Mouse (Mus musculus): ENCODE results near the gene Zdhhc18. TPM values are rescaled to one million over a fixed set of nuclear protein-coding genes. Genes with fewer than 3 reads are reported as not detected.

The Zdhhc18 gene
- total RNA-seq (2014; rRNA removed; ENCODE audit: low replicate concordance) (11.4 and 21.8 TPM in 2 replicates), polyA plus RNA-seq (2015; fragmentation: Nextera tagmentation; extraction: Ambion mirVana) (1.7 and 2.3 TPM in 2 replicates)

DNA sequence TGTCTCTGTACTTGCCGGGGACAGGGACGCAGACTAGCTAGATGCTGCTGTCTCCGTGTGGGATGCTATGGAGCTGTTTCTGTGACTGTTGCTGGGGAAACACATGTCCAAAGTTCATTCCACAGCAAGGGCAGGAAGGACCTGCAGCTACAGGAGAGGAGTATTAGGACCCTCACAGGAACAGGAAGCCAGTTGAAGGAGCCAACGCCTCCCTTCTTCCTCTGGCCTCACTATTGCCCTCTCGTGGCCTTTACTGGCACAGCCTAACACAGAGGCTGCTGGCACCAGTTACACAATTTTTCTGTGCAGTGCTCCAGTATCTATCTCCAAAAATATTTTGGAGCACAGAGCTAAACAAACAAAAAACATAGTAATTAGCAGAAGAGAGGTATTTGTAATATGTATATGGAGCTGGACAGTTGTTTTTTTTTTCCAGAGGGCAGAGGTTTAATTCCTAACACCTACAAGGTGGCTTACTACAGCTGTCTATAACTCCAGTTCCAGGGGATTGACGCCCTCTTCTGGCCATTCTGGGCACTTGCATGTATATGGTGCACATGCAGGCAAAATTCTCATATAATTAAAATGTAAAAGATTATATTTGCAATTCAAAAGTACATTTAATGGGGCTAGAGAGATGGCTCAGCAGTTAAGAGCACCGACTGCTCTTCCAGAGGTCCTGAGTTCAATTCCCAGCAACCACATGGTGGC lies at the start of gene Zdhhc18:
Gene Zdhhc18, minus strand, starts transcription at position 166 of the 711 bp plus-strand sequence.
- ATAC-seq (ENCODE audit: insufficient read depth, low read depth), result peak; percentile 83
- H3K4me3 ChIP-seq (ENCODE audit: low read depth, low read length), result peak within 1 kb of the TSS; percentile 37

DNA sequence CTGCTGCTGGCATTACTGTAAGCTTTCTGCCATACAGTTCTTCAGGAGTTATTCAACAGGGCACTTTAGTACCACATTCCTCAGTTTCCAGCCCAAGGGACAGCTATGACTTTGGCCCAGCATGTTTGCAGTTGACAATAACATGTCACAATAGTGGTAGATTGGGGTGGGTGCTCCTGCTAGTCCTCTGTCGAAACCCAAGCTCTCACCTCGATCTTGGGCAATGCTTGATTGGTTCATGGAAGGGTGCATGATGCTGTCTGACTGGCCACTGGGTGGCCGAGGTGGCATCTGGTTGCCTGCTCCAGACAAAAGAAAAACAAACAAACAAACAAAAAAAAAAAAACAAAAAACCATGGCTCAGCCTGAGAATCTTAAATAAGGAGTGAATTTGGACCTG lies 45.4 kb upstream of the Zdhhc18 start:
- Histone ChIP-seq H3K36me3 (replicated peaks; ENCODE audit: control insufficient read depth, insufficient read depth, low read length) (peaks cover 83% of the 10 kb centered on the region), H3K27ac (ENCODE audit: low read depth) (no peak overlapping the region), H3K9ac (replicated peaks; ENCODE audit: low read depth, low read length) (no peak overlapping the region), H3K4me3 (ENCODE audit: low read depth, low read length) (no peak overlapping the region), H3K4me1 (ENCODE audit: control insufficient read depth, insufficient read depth) (peaks cover 15% of the 10 kb centered on the region), H3K27me3 (ENCODE audit: control insufficient read depth, insufficient read depth, low read length) (no peaks in the 10 kb centered on the region), H3K9me3 (replicated peaks; ENCODE audit: control insufficient read depth, low read length) (no peaks in the 10 kb centered on the region), H3K4me2 (ENCODE audit: low read depth, low read length) (no peak overlapping the region)
- no peak for DNase-seq (ENCODE audit: low spot score)
- WGBS, result 74% methylated on average over 3 of the region's 3 CpGs
- ATAC-seq (ENCODE audit: insufficient read depth, low read depth), result no peak
- TF ChIP-seq EP300 (IDR thresholded peaks at IDR 0.05; ENCODE audit: low read depth), result no peak
- no peak; the same call in 1 of the 2 replicates for TF ChIP-seq CTCF (IDR thresholded peaks at IDR 0.05; ENCODE audit: low read depth)

More for the DNA sequence above, at the start of gene Zdhhc18:
- 0 out of 2 replicates have a peak, but pooled peaks have one; percentile 40 for TF ChIP-seq EP300 (IDR thresholded peaks at IDR 0.05; ENCODE audit: low read depth)
- peak; percentile 82 for TF ChIP-seq CTCF (IDR thresholded peaks at IDR 0.05; ENCODE audit: low read depth)
- peak within 1 kb of the TSS; percentile 43; the same call in 1 of the 2 replicates for H3K9ac ChIP-seq (replicated peaks; ENCODE audit: low read depth, low read length)
- H3K4me2 ChIP-seq (ENCODE audit: low read depth, low read length), result peak within 1 kb of the TSS; percentile 56
- 33% methylated on average over 7 of the region's 7 CpGs for WGBS
- H3K27ac ChIP-seq (ENCODE audit: low read depth), result peak within 1 kb of the TSS; percentile 71
- 0 out of 2 replicates have a peak, but pooled peaks cover 3% of the 10 kb centered on the region for H3K9me3 ChIP-seq (replicated peaks; ENCODE audit: control insufficient read depth, low read length)
- no peaks in the 10 kb centered on the region for H3K36me3 ChIP-seq (replicated peaks; ENCODE audit: control insufficient read depth, insufficient read depth, low read length)
- H3K27me3 ChIP-seq (ENCODE audit: control insufficient read depth, insufficient read depth, low read length), result no peaks in the 10 kb centered on the region
- DNase-seq (ENCODE audit: low spot score), result peak; percentile 84
- H3K4me1 ChIP-seq (ENCODE audit: control insufficient read depth, insufficient read depth), result no peaks in the 10 kb centered on the region

DNA sequence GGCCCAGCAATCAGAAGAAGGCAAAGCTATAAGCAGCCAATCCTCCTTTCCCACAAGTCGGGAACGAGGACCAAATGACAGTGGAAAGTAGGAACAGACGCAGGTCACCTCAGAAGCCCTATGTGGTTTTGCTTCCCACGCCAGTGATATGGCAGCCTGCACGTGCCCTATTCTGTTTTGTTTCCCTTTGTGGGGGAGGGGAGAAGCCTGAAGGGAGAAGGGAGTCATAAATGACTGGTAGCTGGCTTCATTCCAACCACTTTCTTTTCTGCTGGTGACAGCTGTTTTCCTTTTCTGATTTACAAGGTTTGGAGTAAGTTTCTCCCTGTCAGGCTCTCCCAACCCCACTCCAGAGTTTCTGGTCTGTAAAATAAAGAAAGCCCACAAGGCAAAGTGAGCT lies 40.3 kb upstream of the Zdhhc18 start:
- Histone ChIP-seq H3K4me1 (ENCODE audit: control insufficient read depth, insufficient read depth) (peaks cover 22% of the 10 kb centered on the region), H3K36me3 (replicated peaks; ENCODE audit: control insufficient read depth, insufficient read depth, low read length) (peaks cover 100% of the 10 kb centered on the region), H3K9ac (replicated peaks; ENCODE audit: low read depth, low read length) (no peak overlapping the region), H3K27ac (ENCODE audit: low read depth) (peak overlapping the region; percentile 8; the same call in 1 of the 2 replicates), H3K4me3 (ENCODE audit: low read depth, low read length) (no peak overlapping the region), H3K4me2 (ENCODE audit: low read depth, low read length) (no peak overlapping the region), H3K27me3 (ENCODE audit: control insufficient read depth, insufficient read depth, low read length) (no peaks in the 10 kb centered on the region), H3K9me3 (replicated peaks; ENCODE audit: control insufficient read depth, low read length) (no peaks in the 10 kb centered on the region)
- TF ChIP-seq EP300 (IDR thresholded peaks at IDR 0.05; ENCODE audit: low read depth), result peak; percentile 50; the same call in 1 of the 2 replicates
- TF ChIP-seq CTCF (IDR thresholded peaks at IDR 0.05; ENCODE audit: low read depth), result no peak
- peak; percentile 52 for DNase-seq (ENCODE audit: low spot score)
- ATAC-seq (ENCODE audit: insufficient read depth, low read depth), result peak; percentile 69; the same call in 1 of the 2 replicates
- 8% methylated on average over 5 of the region's 5 CpGs for WGBS

DNA sequence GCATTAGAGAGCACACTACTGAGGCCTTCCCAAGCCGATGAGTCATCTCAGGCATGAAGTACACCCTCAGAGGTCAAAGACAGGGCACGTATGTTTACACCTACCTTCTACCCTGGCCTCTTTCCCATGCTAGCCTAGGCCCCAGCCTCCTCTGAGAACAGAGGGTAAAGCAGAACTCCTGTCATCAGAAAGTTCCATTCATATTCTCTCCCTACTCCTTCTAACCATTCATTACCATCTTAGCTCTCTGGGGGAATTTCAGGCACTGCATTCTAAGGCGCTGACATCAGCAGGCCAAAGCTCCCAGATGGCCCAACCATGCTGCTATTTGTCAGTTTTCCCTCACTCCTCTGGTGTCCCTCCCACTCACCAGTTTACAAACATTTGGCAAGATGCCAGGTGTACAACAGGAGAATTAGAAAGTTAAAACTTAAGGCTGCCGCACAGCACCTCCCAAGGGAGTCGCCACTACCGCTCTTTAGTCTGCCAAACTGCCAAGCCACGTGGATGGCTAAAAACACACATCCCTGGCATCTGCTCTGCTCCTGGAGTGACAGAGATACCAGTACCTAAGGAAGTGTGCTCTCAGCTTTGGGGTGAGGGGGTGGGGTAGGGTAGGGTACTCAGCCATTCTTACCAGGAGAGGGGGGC lies 38.6 kb upstream of the Zdhhc18 start:
- no peak for TF ChIP-seq EP300 (IDR thresholded peaks at IDR 0.05; ENCODE audit: low read depth)
- Histone ChIP-seq H3K4me1 (ENCODE audit: control insufficient read depth, insufficient read depth) (peaks cover 22% of the 10 kb centered on the region), H3K27me3 (ENCODE audit: control insufficient read depth, insufficient read depth, low read length) (no peaks in the 10 kb centered on the region), H3K4me2 (ENCODE audit: low read depth, low read length) (no peak overlapping the region), H3K9ac (replicated peaks; ENCODE audit: low read depth, low read length) (no peak overlapping the region), H3K9me3 (replicated peaks; ENCODE audit: control insufficient read depth, low read length) (no peaks in the 10 kb centered on the region), H3K4me3 (ENCODE audit: low read depth, low read length) (no peak overlapping the region), H3K36me3 (replicated peaks; ENCODE audit: control insufficient read depth, insufficient read depth, low read length) (peaks cover 100% of the 10 kb centered on the region), H3K27ac (ENCODE audit: low read depth) (peak overlapping the region; percentile 66)
- WGBS, result 16% methylated on average over 7 of the region's 7 CpGs
- DNase-seq (ENCODE audit: low spot score) (peak; percentile 58), ATAC-seq (ENCODE audit: insufficient read depth, low read depth) (peak; percentile 79)

DNA sequence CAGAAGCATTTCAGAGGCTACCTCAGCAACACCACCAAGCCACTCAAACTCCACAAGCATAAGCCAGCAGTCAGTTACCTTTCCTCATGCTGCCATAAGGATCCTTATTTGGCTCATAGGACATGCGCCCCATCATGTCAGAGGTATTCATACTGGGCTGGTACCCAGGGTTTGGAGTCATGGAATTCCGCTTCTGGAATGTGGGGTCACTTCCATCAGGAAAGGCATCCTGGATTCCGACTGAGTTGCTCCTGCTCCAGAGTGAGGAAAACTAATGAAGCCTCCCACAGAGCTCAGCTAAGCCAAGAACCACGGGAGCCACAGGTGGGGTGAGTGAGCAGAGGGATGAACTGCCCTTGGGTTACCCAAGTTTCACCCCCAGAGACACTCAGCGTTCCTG lies 37.2 kb upstream of the Zdhhc18 start:
- WGBS, result 70% methylated on average over 5 of the region's 5 CpGs
- no peak overlapping the region for H3K4me3 ChIP-seq (ENCODE audit: low read depth, low read length)
- no peak overlapping the region for H3K27ac ChIP-seq (ENCODE audit: low read depth)
- DNase-seq (ENCODE audit: low spot score) (no peak), ATAC-seq (ENCODE audit: insufficient read depth, low read depth) (no peak)
- peaks cover 99% of the 10 kb centered on the region for H3K36me3 ChIP-seq (replicated peaks; ENCODE audit: control insufficient read depth, insufficient read depth, low read length)
- H3K27me3 ChIP-seq (ENCODE audit: control insufficient read depth, insufficient read depth, low read length), result no peaks in the 10 kb centered on the region
- no peak overlapping the region for H3K4me2 ChIP-seq (ENCODE audit: low read depth, low read length)
- no peaks in the 10 kb centered on the region for H3K9me3 ChIP-seq (replicated peaks; ENCODE audit: control insufficient read depth, low read length)
- H3K9ac ChIP-seq (replicated peaks; ENCODE audit: low read depth, low read length), result no peak overlapping the region
- TF ChIP-seq CTCF (IDR thresholded peaks at IDR 0.05; ENCODE audit: low read depth) (no peak), EP300 (IDR thresholded peaks at IDR 0.05; ENCODE audit: low read depth) (no peak)
- peaks cover 22% of the 10 kb centered on the region for H3K4me1 ChIP-seq (ENCODE audit: control insufficient read depth, insufficient read depth)
